Mouse (Mus musculus): Measurements from ENCODE around the gene Jmjd1c.

Gene Jmjd1c

GRCm38 (mm10) chr10:67297175-67297855, 201.4 kb downstream of the Jmjd1c start:
- DNase-seq (ENCODE audit: low read depth, low spot score): no peak

GRCm38 (mm10) chr10:67298856-67299255, 202.9 kb downstream of the Jmjd1c start:
- DNase-seq (ENCODE audit: low read depth, low spot score): no peak

- DNase-seq (ENCODE audit: low read depth, low spot score): no peak
Observed at GRCm38 (mm10) chr10:67299285-67299684, 203.4 kb downstream of the Jmjd1c start.

GRCm38 (mm10) chr10:67301046-67301445, 205.1 kb downstream of the Jmjd1c start:
- DNase-seq (ENCODE audit: low read depth, low spot score): no peak

- DNase-seq (ENCODE audit: low read depth, low spot score): no peak
Observed at GRCm38 (mm10) chr10:67302340-67302739, 206.4 kb downstream of the Jmjd1c start.
